Mouse (Mus musculus): Measurements from ENCODE around the gene Car15. TPM values are rescaled to one million over a fixed set of nuclear protein-coding genes. Genes with fewer than 3 reads are reported as not detected.

The Car15 gene
- polyA plus RNA-seq, 1 experiment, result 13.9 TPM

- no peak overlapping the region for H3K27ac ChIP-seq (ENCODE audit: control insufficient read depth, insufficient read depth, low read depth, low read length)
- peaks cover 45% of the 10 kb centered on the region for H3K4me1 ChIP-seq (ENCODE audit: control insufficient read depth, insufficient read depth, low read length)
- TF ChIP-seq POLR2A (IDR thresholded peaks at IDR 0.05; ENCODE audit: control insufficient read depth, low read depth, low read length), result 0 out of 2 replicates have a peak, but pooled peaks have one; percentile 15
- no peak for TF ChIP-seq CTCF (IDR thresholded peaks at IDR 0.05; ENCODE audit: control insufficient read depth, insufficient read depth, insufficient replicate concordance, low read depth, low read length)
- H3K27me3 ChIP-seq (ENCODE audit: control insufficient read depth, insufficient read depth, low read length), result no peaks in the 10 kb centered on the region
- H3K36me3 ChIP-seq (ENCODE audit: control insufficient read depth, insufficient read depth, low read length), result no peaks in the 10 kb centered on the region
- H3K4me3 ChIP-seq (ENCODE audit: control insufficient read depth, low read depth, low read length), result peak overlapping the region; percentile 9
Measured at GRCm38 (mm10) chr16:17802839-17803674, 35.1 kb downstream of the Car15 start.

- TF ChIP-seq CTCF (IDR thresholded peaks at IDR 0.05; ENCODE audit: control insufficient read depth, insufficient read depth, insufficient replicate concordance, low read depth, low read length) (no peak), POLR2A (IDR thresholded peaks at IDR 0.05; ENCODE audit: control insufficient read depth, low read depth, low read length) (no peak)
- H3K4me3 ChIP-seq (ENCODE audit: control insufficient read depth, low read depth, low read length), result no peak overlapping the region; the same call in 1 of the 2 replicates
- no peak overlapping the region for H3K27ac ChIP-seq (ENCODE audit: control insufficient read depth, insufficient read depth, low read depth, low read length)
- H3K27me3 ChIP-seq (ENCODE audit: control insufficient read depth, insufficient read depth, low read length), result no peaks in the 10 kb centered on the region
- H3K36me3 ChIP-seq (ENCODE audit: control insufficient read depth, insufficient read depth, low read length), result no peaks in the 10 kb centered on the region
- peaks cover 45% of the 10 kb centered on the region for H3K4me1 ChIP-seq (ENCODE audit: control insufficient read depth, insufficient read depth, low read length)
Measured at GRCm38 (mm10) chr16:17802456-17802838, 35.7 kb downstream of the Car15 start.

- Histone ChIP-seq H3K27me3 (ENCODE audit: control insufficient read depth, insufficient read depth, low read length) (no peaks in the 10 kb centered on the region), H3K4me3 (ENCODE audit: control insufficient read depth, low read depth, low read length) (no peak overlapping the region), H3K4me1 (ENCODE audit: control insufficient read depth, insufficient read depth, low read length) (peaks cover 47% of the 10 kb centered on the region), H3K36me3 (ENCODE audit: control insufficient read depth, insufficient read depth, low read length) (no peaks in the 10 kb centered on the region), H3K27ac (ENCODE audit: control insufficient read depth, insufficient read depth, low read depth, low read length) (no peak overlapping the region)
- TF ChIP-seq CTCF (IDR thresholded peaks at IDR 0.05; ENCODE audit: control insufficient read depth, insufficient read depth, insufficient replicate concordance, low read depth, low read length), result no peak
- TF ChIP-seq POLR2A (IDR thresholded peaks at IDR 0.05; ENCODE audit: control insufficient read depth, low read depth, low read length), result no peak
Measured at GRCm38 (mm10) chr16:17801777-17802455, 36.2 kb downstream of the Car15 start.

GRCm38 (mm10) chr16:17799584-17799983 lies 38.6 kb downstream of the Car15 start:
- H3K27me3 ChIP-seq (ENCODE audit: control insufficient read depth, insufficient read depth, low read length), result no peaks in the 10 kb centered on the region
- TF ChIP-seq CTCF (IDR thresholded peaks at IDR 0.05; ENCODE audit: control insufficient read depth, insufficient read depth, insufficient replicate concordance, low read depth, low read length) (no peak), POLR2A (IDR thresholded peaks at IDR 0.05; ENCODE audit: control insufficient read depth, low read depth, low read length) (no peak)
- H3K4me1 ChIP-seq (ENCODE audit: control insufficient read depth, insufficient read depth, low read length), result peaks cover 37% of the 10 kb centered on the region
- no peak overlapping the region for H3K4me3 ChIP-seq (ENCODE audit: control insufficient read depth, low read depth, low read length)
- no peaks in the 10 kb centered on the region for H3K36me3 ChIP-seq (ENCODE audit: control insufficient read depth, insufficient read depth, low read length)
- no peak overlapping the region for H3K27ac ChIP-seq (ENCODE audit: control insufficient read depth, insufficient read depth, low read depth, low read length)

DNA sequence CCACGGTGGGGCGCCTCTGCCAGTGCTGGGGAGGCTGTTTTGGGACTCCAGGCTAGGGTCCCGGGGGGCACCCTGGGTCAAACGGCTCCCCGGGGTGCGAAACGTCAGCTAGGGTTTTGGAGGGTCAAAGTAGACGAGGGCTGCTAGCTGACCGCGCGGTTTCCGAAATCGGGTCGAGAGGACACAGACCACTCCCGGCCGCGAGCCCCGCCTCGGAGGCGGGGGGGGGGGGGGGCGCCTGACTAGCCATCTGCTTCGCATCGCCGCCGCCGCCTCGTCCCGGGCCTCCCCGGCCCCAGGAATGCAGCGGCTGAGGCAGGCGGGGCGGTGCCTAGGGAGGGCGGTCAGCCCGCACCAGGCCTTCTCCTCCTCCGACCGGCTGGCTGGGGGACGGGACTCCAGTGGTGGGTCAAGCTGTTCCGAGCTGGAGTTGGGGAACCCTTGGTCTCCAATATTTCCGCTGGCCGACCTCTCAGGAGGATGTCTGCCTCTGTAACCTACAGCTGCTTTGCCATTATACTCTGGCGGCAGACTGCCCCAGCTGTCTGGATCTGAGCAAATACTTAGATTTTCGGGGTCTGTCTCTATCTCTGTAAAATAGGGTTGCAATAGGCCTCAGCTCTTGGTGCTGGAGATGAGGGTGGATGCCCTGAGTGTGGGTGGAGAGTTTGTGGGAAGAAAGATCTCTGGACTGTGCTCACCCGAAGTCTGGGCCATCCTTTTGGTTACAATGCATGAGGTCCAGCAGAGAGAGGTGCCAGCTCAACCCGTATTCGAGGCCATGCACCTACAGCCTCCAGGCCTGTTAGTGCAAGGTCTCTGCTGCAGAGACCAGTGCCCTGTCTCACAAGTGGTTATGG lies 39.6 kb downstream of the Car15 start:
- peak overlapping the region; percentile 54 for H3K4me3 ChIP-seq (ENCODE audit: control insufficient read depth, low read depth, low read length)
- peaks cover 28% of the 10 kb centered on the region for H3K4me1 ChIP-seq (ENCODE audit: control insufficient read depth, insufficient read depth, low read length)
- no peak overlapping the region; the same call in 1 of the 2 replicates for H3K27ac ChIP-seq (ENCODE audit: control insufficient read depth, insufficient read depth, low read depth, low read length)
- no peak for TF ChIP-seq CTCF (IDR thresholded peaks at IDR 0.05; ENCODE audit: control insufficient read depth, insufficient read depth, insufficient replicate concordance, low read depth, low read length)
- no peak for TF ChIP-seq POLR2A (IDR thresholded peaks at IDR 0.05; ENCODE audit: control insufficient read depth, low read depth, low read length)
- no peaks in the 10 kb centered on the region for H3K27me3 ChIP-seq (ENCODE audit: control insufficient read depth, insufficient read depth, low read length)
- H3K36me3 ChIP-seq (ENCODE audit: control insufficient read depth, insufficient read depth, low read length), result no peaks in the 10 kb centered on the region

GRCm38 (mm10) chr16:17797812-17798311 lies 40.3 kb downstream of the Car15 start:
- TF ChIP-seq POLR2A (IDR thresholded peaks at IDR 0.05; ENCODE audit: control insufficient read depth, low read depth, low read length), result no peak
- TF ChIP-seq CTCF (IDR thresholded peaks at IDR 0.05; ENCODE audit: control insufficient read depth, insufficient read depth, insufficient replicate concordance, low read depth, low read length), result no peak
- H3K27ac ChIP-seq (ENCODE audit: control insufficient read depth, insufficient read depth, low read depth, low read length), result no peak overlapping the region; the same call in 1 of the 2 replicates
- H3K27me3 ChIP-seq (ENCODE audit: control insufficient read depth, insufficient read depth, low read length), result no peaks in the 10 kb centered on the region
- no peaks in the 10 kb centered on the region for H3K36me3 ChIP-seq (ENCODE audit: control insufficient read depth, insufficient read depth, low read length)
- peaks cover 21% of the 10 kb centered on the region for H3K4me1 ChIP-seq (ENCODE audit: control insufficient read depth, insufficient read depth, low read length)
- peak overlapping the region; percentile 54 for H3K4me3 ChIP-seq (ENCODE audit: control insufficient read depth, low read depth, low read length)
